Mouse (Mus musculus): ENCODE results near the gene Rtn4r. TPM values are rescaled to one million over a fixed set of nuclear protein-coding genes. Genes with fewer than 3 reads are reported as not detected.

Gene Rtn4r
- polyA plus RNA-seq, 1 experiment from 2014 or later, result 29.7 TPM

- Histone ChIP-seq H3K9me3 (replicated peaks; ENCODE audit: control insufficient read depth, low read length, poor library complexity, severe bottlenecking) (no peaks in the 10 kb centered on the region), H3K4me1 (ENCODE audit: control insufficient read depth, insufficient read depth, low read length) (peaks cover 30% of the 10 kb centered on the region), H3K4me3 (ENCODE audit: low read depth, low read length) (no peak overlapping the region), H3K36me3 (ENCODE audit: control insufficient read depth, insufficient read depth, low read length) (peaks cover 6% of the 10 kb centered on the region; the same call in 1 of the 2 replicates), H3K27me3 (ENCODE audit: control insufficient read depth, insufficient read depth, low read depth, low read length) (no peaks in the 10 kb centered on the region), H3K4me2 (ENCODE audit: low read length) (no peak overlapping the region), H3K27ac (ENCODE audit: low read length) (peak overlapping the region; percentile 72), H3K9ac (ENCODE audit: low read depth, low read length) (peak overlapping the region; percentile 30; the same call in 1 of the 2 replicates)
- 57% methylated on average over 12 of the region's 12 CpGs for WGBS
- no peak for ATAC-seq
Measured at GRCm38 (mm10) chr16:18156579-18157350, 29.3 kb downstream of the Rtn4r start.

GRCm38 (mm10) chr16:18159255-18159654 lies 31.8 kb downstream of the Rtn4r start:
- no peak for ATAC-seq
- 88% methylated on average over 6 of the region's 6 CpGs for WGBS

GRCm38 (mm10) chr16:18159778-18160177 lies 32.3 kb downstream of the Rtn4r start:
- Histone ChIP-seq H3K27ac (ENCODE audit: low read length) (no peak overlapping the region), H3K9ac (ENCODE audit: low read depth, low read length) (no peak overlapping the region), H3K9me3 (replicated peaks; ENCODE audit: control insufficient read depth, low read length, poor library complexity, severe bottlenecking) (no peaks in the 10 kb centered on the region), H3K27me3 (ENCODE audit: control insufficient read depth, insufficient read depth, low read depth, low read length) (no peaks in the 10 kb centered on the region), H3K4me1 (ENCODE audit: control insufficient read depth, insufficient read depth, low read length) (peaks cover 31% of the 10 kb centered on the region), H3K4me3 (ENCODE audit: low read depth, low read length) (no peak overlapping the region), H3K4me2 (ENCODE audit: low read length) (no peak overlapping the region), H3K36me3 (ENCODE audit: control insufficient read depth, insufficient read depth, low read length) (no peaks in the 10 kb centered on the region)
- 65% methylated on average over 1 of the region's 1 CpGs for WGBS
- ATAC-seq, result no peak

More at GRCm38 (mm10) chr16:18159255-18159654, 31.8 kb downstream of the Rtn4r start:
- Histone ChIP-seq H3K36me3 (ENCODE audit: control insufficient read depth, insufficient read depth, low read length) (no peaks in the 10 kb centered on the region), H3K4me3 (ENCODE audit: low read depth, low read length) (no peak overlapping the region), H3K9ac (ENCODE audit: low read depth, low read length) (no peak overlapping the region), H3K27ac (ENCODE audit: low read length) (no peak overlapping the region), H3K9me3 (replicated peaks; ENCODE audit: control insufficient read depth, low read length, poor library complexity, severe bottlenecking) (no peaks in the 10 kb centered on the region), H3K27me3 (ENCODE audit: control insufficient read depth, insufficient read depth, low read depth, low read length) (no peaks in the 10 kb centered on the region), H3K4me1 (ENCODE audit: control insufficient read depth, insufficient read depth, low read length) (peaks cover 34% of the 10 kb centered on the region), H3K4me2 (ENCODE audit: low read length) (no peak overlapping the region)

GRCm38 (mm10) chr16:18160514-18160913 lies 33.1 kb downstream of the Rtn4r start:
- Histone ChIP-seq H3K27ac (ENCODE audit: low read length) (0 out of 2 replicates have a peak overlapping the region, but pooled peaks have one; percentile 14), H3K27me3 (ENCODE audit: control insufficient read depth, insufficient read depth, low read depth, low read length) (no peaks in the 10 kb centered on the region), H3K9me3 (replicated peaks; ENCODE audit: control insufficient read depth, low read length, poor library complexity, severe bottlenecking) (no peaks in the 10 kb centered on the region), H3K36me3 (ENCODE audit: control insufficient read depth, insufficient read depth, low read length) (no peaks in the 10 kb centered on the region), H3K4me3 (ENCODE audit: low read depth, low read length) (no peak overlapping the region), H3K9ac (ENCODE audit: low read depth, low read length) (no peak overlapping the region), H3K4me2 (ENCODE audit: low read length) (no peak overlapping the region), H3K4me1 (ENCODE audit: control insufficient read depth, insufficient read depth, low read length) (peaks cover 32% of the 10 kb centered on the region)
- 40% methylated on average over 7 of the region's 7 CpGs for WGBS
- 0 out of 2 replicates have a peak, but pooled peaks have one; percentile 15 for ATAC-seq

- Histone ChIP-seq H3K27ac (ENCODE audit: low read length) (0 out of 2 replicates have a peak overlapping the region, but pooled peaks have one; percentile 14), H3K4me1 (ENCODE audit: control insufficient read depth, insufficient read depth, low read length) (peaks cover 34% of the 10 kb centered on the region), H3K4me2 (ENCODE audit: low read length) (no peak overlapping the region), H3K4me3 (ENCODE audit: low read depth, low read length) (no peak overlapping the region), H3K36me3 (ENCODE audit: control insufficient read depth, insufficient read depth, low read length) (no peaks in the 10 kb centered on the region), H3K9me3 (replicated peaks; ENCODE audit: control insufficient read depth, low read length, poor library complexity, severe bottlenecking) (no peaks in the 10 kb centered on the region), H3K27me3 (ENCODE audit: control insufficient read depth, insufficient read depth, low read depth, low read length) (no peaks in the 10 kb centered on the region), H3K9ac (ENCODE audit: low read depth, low read length) (no peak overlapping the region)
- no peak for ATAC-seq
- whole genome bisulfite sequencing, result 71% methylated on average over 1 of the region's 1 CpGs
Measured at GRCm38 (mm10) chr16:18161190-18161589, 33.7 kb downstream of the Rtn4r start.

- Histone ChIP-seq H3K27ac (ENCODE audit: low read length) (0 out of 2 replicates have a peak overlapping the region, but pooled peaks have one; percentile 10), H3K4me1 (ENCODE audit: control insufficient read depth, insufficient read depth, low read length) (peaks cover 29% of the 10 kb centered on the region), H3K9me3 (replicated peaks; ENCODE audit: control insufficient read depth, low read length, poor library complexity, severe bottlenecking) (no peaks in the 10 kb centered on the region), H3K4me2 (ENCODE audit: low read length) (no peak overlapping the region), H3K27me3 (ENCODE audit: control insufficient read depth, insufficient read depth, low read depth, low read length) (no peaks in the 10 kb centered on the region), H3K9ac (ENCODE audit: low read depth, low read length) (no peak overlapping the region), H3K4me3 (ENCODE audit: low read depth, low read length) (no peak overlapping the region), H3K36me3 (ENCODE audit: control insufficient read depth, insufficient read depth, low read length) (no peaks in the 10 kb centered on the region)
- 20% methylated on average over 2 of the region's 2 CpGs for WGBS
- peak; percentile 64 for ATAC-seq
Measured at GRCm38 (mm10) chr16:18164642-18165238, 37.3 kb downstream of the Rtn4r start.

GRCm38 (mm10) chr16:18166613-18167190 lies 39.3 kb downstream of the Rtn4r start:
- 62% methylated on average over 6 of the region's 6 CpGs for WGBS
- no peak overlapping the region for H3K9ac ChIP-seq (ENCODE audit: low read depth, low read length)
- no peaks in the 10 kb centered on the region for H3K36me3 ChIP-seq (ENCODE audit: control insufficient read depth, insufficient read depth, low read length)
- no peak for ATAC-seq
- no peaks in the 10 kb centered on the region for H3K27me3 ChIP-seq (ENCODE audit: control insufficient read depth, insufficient read depth, low read depth, low read length)
- H3K9me3 ChIP-seq (replicated peaks; ENCODE audit: control insufficient read depth, low read length, poor library complexity, severe bottlenecking), result no peaks in the 10 kb centered on the region
- H3K4me2 ChIP-seq (ENCODE audit: low read length), result no peak overlapping the region
- peaks cover 20% of the 10 kb centered on the region for H3K4me1 ChIP-seq (ENCODE audit: control insufficient read depth, insufficient read depth, low read length)
- no peak overlapping the region for H3K4me3 ChIP-seq (ENCODE audit: low read depth, low read length)
- H3K27ac ChIP-seq (ENCODE audit: low read length), result peak overlapping the region; percentile 47

- Histone ChIP-seq H3K9me3 (replicated peaks; ENCODE audit: control insufficient read depth, low read length, poor library complexity, severe bottlenecking) (no peaks in the 10 kb centered on the region), H3K4me3 (ENCODE audit: low read depth, low read length) (no peak overlapping the region), H3K4me1 (ENCODE audit: control insufficient read depth, insufficient read depth, low read length) (peaks cover 18% of the 10 kb centered on the region), H3K27me3 (ENCODE audit: control insufficient read depth, insufficient read depth, low read depth, low read length) (no peaks in the 10 kb centered on the region), H3K27ac (ENCODE audit: low read length) (no peak overlapping the region), H3K9ac (ENCODE audit: low read depth, low read length) (no peak overlapping the region), H3K36me3 (ENCODE audit: control insufficient read depth, insufficient read depth, low read length) (no peaks in the 10 kb centered on the region), H3K4me2 (ENCODE audit: low read length) (no peak overlapping the region)
- WGBS, result 78% methylated on average over 5 of the region's 5 CpGs
- ATAC-seq, result no peak
Measured at GRCm38 (mm10) chr16:18169156-18169555, 41.7 kb downstream of the Rtn4r start.

- H3K27ac ChIP-seq (ENCODE audit: low read length), result no peak overlapping the region
- peaks cover 16% of the 10 kb centered on the region for H3K4me1 ChIP-seq (ENCODE audit: control insufficient read depth, insufficient read depth, low read length)
- no peak overlapping the region for H3K9ac ChIP-seq (ENCODE audit: low read depth, low read length)
- no peak overlapping the region for H3K4me2 ChIP-seq (ENCODE audit: low read length)
- H3K4me3 ChIP-seq (ENCODE audit: low read depth, low read length), result no peak overlapping the region
- H3K9me3 ChIP-seq (replicated peaks; ENCODE audit: control insufficient read depth, low read length, poor library complexity, severe bottlenecking), result no peaks in the 10 kb centered on the region
- no peaks in the 10 kb centered on the region for H3K36me3 ChIP-seq (ENCODE audit: control insufficient read depth, insufficient read depth, low read length)
- WGBS, result 93% methylated on average over 3 of the region's 3 CpGs
- ATAC-seq, result no peak
- no peaks in the 10 kb centered on the region for H3K27me3 ChIP-seq (ENCODE audit: control insufficient read depth, insufficient read depth, low read depth, low read length)
Measured at GRCm38 (mm10) chr16:18169776-18170175, 42.3 kb downstream of the Rtn4r start.

All from midbrain, embryonic 16.5 days (tissue).